Mouse (Mus musculus): ENCODE results near the gene Gosr2. TPM values are rescaled to one million over a fixed set of nuclear protein-coding genes. Genes with fewer than 3 reads are reported as not detected.

Gene Gosr2
- polyA plus RNA-seq, 1 experiment = 0.70 TPM

GRCm38 (mm10) chr11:103675556-103675955 lies 22.1 kb downstream of the Gosr2 start:
- no peak for TF ChIP-seq TAL1 (IDR thresholded peaks at IDR 0.05; ENCODE audit: low read length)
- no peak for TF ChIP-seq GATA1 (IDR thresholded peaks at IDR 0.05; ENCODE audit: low read length)
- H3K27me3 ChIP-seq (ENCODE audit: control insufficient read depth) = no peaks in the 10 kb centered on the region
- no peak overlapping the region for H3K4me3 ChIP-seq (replicated peaks)
- H3K36me3 ChIP-seq (ENCODE audit: control insufficient read depth) = peaks cover 53% of the 10 kb centered on the region
- H3K4me1 ChIP-seq (ENCODE audit: control insufficient read depth) = no peaks in the 10 kb centered on the region
- no peaks in the 10 kb centered on the region for H3K9me3 ChIP-seq (ENCODE audit: control insufficient read depth, low read length)

GRCm38 (mm10) chr11:103666907-103667426 lies 30.7 kb downstream of the Gosr2 start:
- no peaks in the 10 kb centered on the region for H3K9me3 ChIP-seq (ENCODE audit: control insufficient read depth, low read length)
- no peaks in the 10 kb centered on the region for H3K36me3 ChIP-seq (ENCODE audit: control insufficient read depth)
- H3K4me3 ChIP-seq (replicated peaks) = no peak overlapping the region
- peaks cover under 1% of the 10 kb centered on the region for H3K4me1 ChIP-seq (ENCODE audit: control insufficient read depth)
- no peak for TF ChIP-seq GATA1 (IDR thresholded peaks at IDR 0.05; ENCODE audit: low read length)
- no peaks in the 10 kb centered on the region for H3K27me3 ChIP-seq (ENCODE audit: control insufficient read depth)

GRCm38 (mm10) chr11:103666181-103666906 lies 31.4 kb downstream of the Gosr2 start:
- H3K4me1 ChIP-seq (ENCODE audit: control insufficient read depth) = peaks cover 3% of the 10 kb centered on the region
- no peak for TF ChIP-seq TAL1 (IDR thresholded peaks at IDR 0.05; ENCODE audit: low read length)
- TF ChIP-seq GATA1 (IDR thresholded peaks at IDR 0.05; ENCODE audit: low read length) = no peak
- no peak overlapping the region for H3K4me3 ChIP-seq (replicated peaks)
- no peaks in the 10 kb centered on the region for H3K9me3 ChIP-seq (ENCODE audit: control insufficient read depth, low read length)
- H3K36me3 ChIP-seq (ENCODE audit: control insufficient read depth) = no peaks in the 10 kb centered on the region
- no peaks in the 10 kb centered on the region for H3K27me3 ChIP-seq (ENCODE audit: control insufficient read depth)

GRCm38 (mm10) chr11:103665695-103666094 lies 32.0 kb downstream of the Gosr2 start:
- no peaks in the 10 kb centered on the region for H3K9me3 ChIP-seq (ENCODE audit: control insufficient read depth, low read length)
- peaks cover 3% of the 10 kb centered on the region for H3K4me1 ChIP-seq (ENCODE audit: control insufficient read depth)
- no peaks in the 10 kb centered on the region for H3K27me3 ChIP-seq (ENCODE audit: control insufficient read depth)
- TF ChIP-seq GATA1 (IDR thresholded peaks at IDR 0.05; ENCODE audit: low read length) (no peak), TAL1 (IDR thresholded peaks at IDR 0.05; ENCODE audit: low read length) (no peak)
- H3K4me3 ChIP-seq (replicated peaks) = no peak overlapping the region
- H3K36me3 ChIP-seq (ENCODE audit: control insufficient read depth) = no peaks in the 10 kb centered on the region

GRCm38 (mm10) chr11:103663119-103663518 lies 34.6 kb downstream of the Gosr2 start:
- no peak for TF ChIP-seq GATA1 (IDR thresholded peaks at IDR 0.05; ENCODE audit: low read length)
- TF ChIP-seq TAL1 (IDR thresholded peaks at IDR 0.05; ENCODE audit: low read length) = no peak
- peaks cover 3% of the 10 kb centered on the region for H3K27me3 ChIP-seq (ENCODE audit: control insufficient read depth)
- no peaks in the 10 kb centered on the region for H3K36me3 ChIP-seq (ENCODE audit: control insufficient read depth)
- H3K4me1 ChIP-seq (ENCODE audit: control insufficient read depth) = peaks cover 3% of the 10 kb centered on the region
- H3K4me3 ChIP-seq (replicated peaks) = no peak overlapping the region
- no peaks in the 10 kb centered on the region for H3K9me3 ChIP-seq (ENCODE audit: control insufficient read depth, low read length)

- Histone ChIP-seq H3K9me3 (ENCODE audit: control insufficient read depth, low read length) (no peaks in the 10 kb centered on the region), H3K27me3 (ENCODE audit: control insufficient read depth) (peaks cover 3% of the 10 kb centered on the region), H3K4me3 (replicated peaks) (no peak overlapping the region), H3K36me3 (ENCODE audit: control insufficient read depth) (no peaks in the 10 kb centered on the region), H3K4me1 (ENCODE audit: control insufficient read depth) (peaks cover 3% of the 10 kb centered on the region)
- TF ChIP-seq TAL1 (IDR thresholded peaks at IDR 0.05; ENCODE audit: low read length) (no peak), GATA1 (IDR thresholded peaks at IDR 0.05; ENCODE audit: low read length) (no peak)
Observed at GRCm38 (mm10) chr11:103662546-103662945, 35.2 kb downstream of the Gosr2 start.

- H3K9me3 ChIP-seq (ENCODE audit: control insufficient read depth, low read length) = no peaks in the 10 kb centered on the region
- H3K27me3 ChIP-seq (ENCODE audit: control insufficient read depth) = peaks cover 6% of the 10 kb centered on the region
- H3K36me3 ChIP-seq (ENCODE audit: control insufficient read depth) = no peaks in the 10 kb centered on the region
- peaks cover 3% of the 10 kb centered on the region for H3K4me1 ChIP-seq (ENCODE audit: control insufficient read depth)
- H3K4me3 ChIP-seq (replicated peaks) = no peak overlapping the region
- TF ChIP-seq TAL1 (IDR thresholded peaks at IDR 0.05; ENCODE audit: low read length) = no peak
- TF ChIP-seq GATA1 (IDR thresholded peaks at IDR 0.05; ENCODE audit: low read length) = no peak
Observed at GRCm38 (mm10) chr11:103661863-103662262, 35.8 kb downstream of the Gosr2 start.

- Histone ChIP-seq H3K4me1 (ENCODE audit: control insufficient read depth) (peaks cover 3% of the 10 kb centered on the region), H3K9me3 (ENCODE audit: control insufficient read depth, low read length) (no peaks in the 10 kb centered on the region), H3K36me3 (ENCODE audit: control insufficient read depth) (no peaks in the 10 kb centered on the region), H3K27me3 (ENCODE audit: control insufficient read depth) (peaks cover 30% of the 10 kb centered on the region), H3K4me3 (replicated peaks) (no peak overlapping the region)
- no peak for TF ChIP-seq TAL1 (IDR thresholded peaks at IDR 0.05; ENCODE audit: low read length)
- TF ChIP-seq GATA1 (IDR thresholded peaks at IDR 0.05; ENCODE audit: low read length) = no peak
Observed at GRCm38 (mm10) chr11:103658189-103658588, 39.5 kb downstream of the Gosr2 start.

GRCm38 (mm10) chr11:103656520-103656919 lies 41.2 kb downstream of the Gosr2 start:
- TF ChIP-seq GATA1 (IDR thresholded peaks at IDR 0.05; ENCODE audit: low read length) = no peak
- no peak for TF ChIP-seq TAL1 (IDR thresholded peaks at IDR 0.05; ENCODE audit: low read length)
- H3K9me3 ChIP-seq (ENCODE audit: control insufficient read depth, low read length) = no peaks in the 10 kb centered on the region
- peaks cover 46% of the 10 kb centered on the region for H3K27me3 ChIP-seq (ENCODE audit: control insufficient read depth)
- H3K4me3 ChIP-seq (replicated peaks) = no peak overlapping the region
- no peaks in the 10 kb centered on the region for H3K4me1 ChIP-seq (ENCODE audit: control insufficient read depth)
- H3K36me3 ChIP-seq (ENCODE audit: control insufficient read depth) = no peaks in the 10 kb centered on the region
